Mouse (Mus musculus): ENCODE measurements at regions not wholly inside any gene's neighbourhood (a gene's known extent, or its start where the extent isn't known, plus 50 kb on each side); places are given as distances from the start of the nearest gene placed in this dataset.

DNA sequence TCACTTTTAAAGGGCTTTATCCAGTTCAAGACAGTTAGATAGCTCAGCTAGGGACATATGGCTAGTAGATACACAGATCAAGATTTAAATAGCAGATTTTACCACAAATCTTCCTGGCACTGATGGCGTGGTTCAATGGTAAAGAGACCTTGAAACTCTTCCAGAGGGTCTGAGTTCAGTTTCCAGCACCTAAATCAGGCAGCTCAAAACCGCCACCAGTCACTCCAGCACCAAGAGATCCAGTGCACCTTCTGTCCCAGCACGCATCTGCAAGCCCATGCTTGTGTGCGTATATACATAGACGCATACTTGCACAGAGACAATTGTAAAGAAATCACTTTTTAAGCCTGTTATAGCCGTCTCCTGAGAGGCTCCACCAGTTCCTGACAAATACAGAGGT, 454.0 kb upstream of the Jmjd1c start:
- no peak for TF ChIP-seq CTCF (IDR thresholded peaks at IDR 0.05; ENCODE audit: insufficient read depth, low read depth, low read length)
- no peak for TF ChIP-seq POLR2A (IDR thresholded peaks at IDR 0.05; ENCODE audit: insufficient read depth, low read depth, low read length)
